30 mouse cellular contexts compared by ENCODE assay signal in genomic region chr10:57829621-57830020, GRCm38 (mm10). TPM values are rescaled to one million over a fixed set of nuclear protein-coding genes. Genes with fewer than 3 reads are reported as not detected.
DNase-seq lines count a peak whose midpoint lies in the region; ATAC-seq lines count a peak whose summit lies in the region.
"Had no signal": no experiment of that assay in that cellular context is flagged by ENCODE, and none has a peak within 500 bp of the region (broad histone marks: within the 10 kb centered on the region; RNA-seq: fewer than 3 reads in every experiment).

No protein-coding gene starts in this region.

- no peak overlapping the region for H3K9ac ChIP-seq in embryonic facial prominence, embryonic 14.5 days (ENCODE audit: low read depth, low read length)
- no peak overlapping the region for H3K9ac ChIP-seq in midbrain, embryonic 11.5 days (ENCODE audit: low read length)
- no peak overlapping the region for H3K9ac ChIP-seq in midbrain, embryonic 13.5 days (replicated peaks)
- H3K9ac ChIP-seq: embryonic facial prominence, embryonic 13.5 days; heart, embryonic 13.5 days; limb, embryonic 13.5 days; lung, embryonic 15.5 days; neural tube, embryonic 13.5 days had no signal

- H3K4me2 ChIP-seq in embryonic facial prominence, embryonic 14.5 days (ENCODE audit: low read depth, low read length), result no peak overlapping the region
- H3K4me2 ChIP-seq in midbrain, embryonic 11.5 days, result no peak overlapping the region
- no peak overlapping the region for H3K4me2 ChIP-seq in midbrain, embryonic 13.5 days (replicated peaks)
- H3K4me2 ChIP-seq: embryonic facial prominence, embryonic 13.5 days; heart, embryonic 13.5 days; limb, embryonic 13.5 days; liver, embryonic 11.5 days; lung, embryonic 15.5 days; neural tube, embryonic 13.5 days had no signal

- DNase-seq in embryonic facial prominence, embryonic 14.5 days (ENCODE audit: low spot score), result peak; percentile 7
- no peak for DNase-seq in embryonic facial prominence, embryonic 10.5 days (ENCODE audit: low spot score)
- no peak for DNase-seq in frontal cortex, postnatal 10 days (ENCODE audit: low spot score in 2 of 2)
- peak; percentile 87 for DNase-seq in midbrain, embryonic 11.5 days (ENCODE audit: low spot score, missing footprints)
- DNase-seq in lung, postnatal 4 days, result no peak
- DNase-seq in adrenal gland, adult 2 months, result no peak
- DNase-seq: adrenal gland, adult 8-10 months; cerebellum, adult 11 months; cerebellum, adult 9-10 months; embryo, embryonic 11 days; heart, adult 2 months; heart, postnatal 10 days; kidney, adult 9 months; kidney, postnatal 10 days; thymus, adult 2 months; thymus, postnatal 36 days had no signal

- no peaks in the 10 kb centered on the region for H3K27me3 ChIP-seq in embryonic facial prominence, embryonic 14.5 days (replicated peaks; ENCODE audit: control insufficient read depth, insufficient read depth, low read length)
- no peaks in the 10 kb centered on the region for H3K27me3 ChIP-seq in embryonic facial prominence, embryonic 10.5 days (replicated peaks; ENCODE audit: low read depth, poor library complexity, severe bottlenecking)
- peaks cover 35% of the 10 kb centered on the region for H3K27me3 ChIP-seq in midbrain, embryonic 11.5 days (ENCODE audit: control insufficient read depth, insufficient read depth, low read length)
- H3K27me3 ChIP-seq in midbrain, embryonic 13.5 days, result peaks cover 61% of the 10 kb centered on the region
- H3K27me3 ChIP-seq: CH12.LX; embryonic facial prominence, embryonic 13.5 days; heart, embryonic 13.5 days; limb, embryonic 13.5 days; lung, embryonic 15.5 days; neural tube, embryonic 13.5 days had no signal

- ATAC-seq in embryonic facial prominence, embryonic 14.5 days (ENCODE audit: low read depth), result no peak
- ATAC-seq in frontal cortex, adult (ENCODE audit: low TSS enrichment), result peak; percentile 88; the same call in 1 of the 2 replicates
- ATAC-seq in midbrain, embryonic 11.5 days (ENCODE audit: low FRiP score), result 0 out of 2 replicates have a peak, but pooled peaks have one; percentile 17
- no peak for ATAC-seq in midbrain, embryonic 13.5 days
- ATAC-seq: activated CD4-positive, CD25-positive, alpha-beta regulatory T cell, adult 4 months; intestine, embryonic 16.5 days had no signal

- no peak overlapping the region for H3K4me3 ChIP-seq in embryonic facial prominence, embryonic 14.5 days (ENCODE audit: low read depth, low read length)
- no peak overlapping the region for H3K4me3 ChIP-seq in embryonic facial prominence, embryonic 10.5 days
- no peak overlapping the region for H3K4me3 ChIP-seq in midbrain, embryonic 11.5 days (ENCODE audit: low read depth, low read length)
- no peak overlapping the region for H3K4me3 ChIP-seq in midbrain, embryonic 13.5 days (replicated peaks)
- H3K4me3 ChIP-seq: embryonic facial prominence, embryonic 13.5 days; erythroblast, embryonic 14.5 days; heart, adult 2 months; heart, embryonic 13.5 days; limb, embryonic 13.5 days; lung, embryonic 15.5 days; neural tube, embryonic 13.5 days had no signal

- H3K4me1 ChIP-seq in embryonic facial prominence, embryonic 14.5 days (ENCODE audit: control insufficient read depth, insufficient read depth, low read length), result no peaks in the 10 kb centered on the region
- no peaks in the 10 kb centered on the region for H3K4me1 ChIP-seq in embryonic facial prominence, embryonic 10.5 days
- peaks cover 8% of the 10 kb centered on the region; the same call in 1 of the 2 replicates for H3K4me1 ChIP-seq in midbrain, embryonic 11.5 days (ENCODE audit: control insufficient read depth, insufficient read depth, low read length)
- H3K4me1 ChIP-seq in midbrain, embryonic 13.5 days (replicated peaks), result peaks cover 15% of the 10 kb centered on the region; the same call in 1 of the 2 replicates
- H3K4me1 ChIP-seq: embryonic facial prominence, embryonic 13.5 days; heart, embryonic 13.5 days; limb, embryonic 13.5 days; lung, embryonic 15.5 days had no signal

- WGBS in embryonic facial prominence, embryonic 14.5 days, result 72% methylated on average over 3 of the region's 3 CpGs
- whole genome bisulfite sequencing in embryonic facial prominence, embryonic 10.5 days, result 84% methylated on average over 3 of the region's 3 CpGs
- WGBS in midbrain, embryonic 11.5 days, result 60% methylated on average over 3 of the region's 3 CpGs
- WGBS in midbrain, embryonic 13.5 days, result 46% methylated on average over 3 of the region's 3 CpGs

- no peak overlapping the region for H3K27ac ChIP-seq in embryonic facial prominence, embryonic 14.5 days (replicated peaks; ENCODE audit: low read depth, low read length)
- no peak overlapping the region for H3K27ac ChIP-seq in embryonic facial prominence, embryonic 10.5 days (replicated peaks)
- no peak overlapping the region for H3K27ac ChIP-seq in midbrain, embryonic 11.5 days (ENCODE audit: low read depth, low read length)
- no peak overlapping the region for H3K27ac ChIP-seq in midbrain, embryonic 13.5 days
- H3K27ac ChIP-seq: embryonic facial prominence, embryonic 13.5 days; heart, adult 2 months; heart, embryonic 13.5 days; limb, embryonic 13.5 days; lung, embryonic 15.5 days had no signal

- no peaks in the 10 kb centered on the region for H3K36me3 ChIP-seq in embryonic facial prominence, embryonic 14.5 days (ENCODE audit: control insufficient read depth, insufficient read depth, low read length)
- no peaks in the 10 kb centered on the region for H3K36me3 ChIP-seq in embryonic facial prominence, embryonic 10.5 days (replicated peaks)
- no peaks in the 10 kb centered on the region for H3K36me3 ChIP-seq in midbrain, embryonic 11.5 days (ENCODE audit: control insufficient read depth, insufficient read depth, low read length)
- no peaks in the 10 kb centered on the region for H3K36me3 ChIP-seq in midbrain, embryonic 13.5 days
- H3K36me3 ChIP-seq: embryonic facial prominence, embryonic 13.5 days; heart, embryonic 13.5 days; limb, embryonic 13.5 days; lung, embryonic 15.5 days; neural tube, embryonic 13.5 days had no signal

- no peaks in the 10 kb centered on the region for H3K9me3 ChIP-seq in embryonic facial prominence, embryonic 14.5 days (ENCODE audit: control insufficient read depth, low read length)
- no peaks in the 10 kb centered on the region for H3K9me3 ChIP-seq in embryonic facial prominence, embryonic 10.5 days
- H3K9me3 ChIP-seq in midbrain, embryonic 11.5 days (ENCODE audit: control insufficient read depth, low read length), result no peaks in the 10 kb centered on the region
- no peaks in the 10 kb centered on the region for H3K9me3 ChIP-seq in midbrain, embryonic 13.5 days
- H3K9me3 ChIP-seq: embryonic facial prominence, embryonic 13.5 days; heart, embryonic 13.5 days; limb, embryonic 13.5 days; lung, embryonic 15.5 days; neural tube, embryonic 13.5 days had no signal

RNA-seq across cellular contexts. Expression of gene Smpdl3a, which starts 35.5 kb away (rescaled TPM):
- polyA plus RNA-seq in embryonic facial prominence, embryonic 14.5 days (2014; fragmentation: Nextera tagmentation; extraction: Ambion mirVana), result 22.0 and 28.8 TPM in 2 replicates
- polyA plus RNA-seq in embryonic facial prominence, embryonic 10.5 days (2016; fragmentation: Nextera tagmentation; extraction: Ambion mirVana), result 5.3 and 5.5 TPM in 2 replicates
- 10.1 and 11.8 TPM in 2 replicates for polyA plus RNA-seq in midbrain, embryonic 11.5 days (2014; fragmentation: Nextera tagmentation; extraction: Ambion mirVana)
- 9.6 and 14.1 TPM in 2 replicates for polyA plus RNA-seq in midbrain, embryonic 13.5 days (2015; fragmentation: Nextera tagmentation; extraction: Ambion mirVana)
- 10 to 100 TPM; 46.4 to 53.8 TPM for total RNA-seq in adrenal gland, adult 2 months (2021)
- polyA plus RNA-seq in adrenal gland, adult 2 months (2012; rRNA removed), result 84.3 and 99.7 TPM in 2 replicates
- total RNA-seq: CH12.LX had no signal

RNA-seq across cellular contexts. Expression of gene Fabp7, which starts 44.9 kb away (rescaled TPM):
- 85.8 and 91.3 TPM in 2 replicates for polyA plus RNA-seq in embryonic facial prominence, embryonic 14.5 days (2014; fragmentation: Nextera tagmentation; extraction: Ambion mirVana)
- 125 and 129 TPM in 2 replicates for polyA plus RNA-seq in embryonic facial prominence, embryonic 10.5 days (2016; fragmentation: Nextera tagmentation; extraction: Ambion mirVana)
- polyA plus RNA-seq in midbrain, embryonic 11.5 days (2014; fragmentation: Nextera tagmentation; extraction: Ambion mirVana), result 1,096 and 1,115 TPM in 2 replicates
- 1,295 and 1,380 TPM in 2 replicates for polyA plus RNA-seq in midbrain, embryonic 13.5 days (2015; fragmentation: Nextera tagmentation; extraction: Ambion mirVana)
- under 1 TPM; 0.75 to 0.90 TPM for total RNA-seq in adrenal gland, adult 2 months (2021)
- polyA plus RNA-seq in adrenal gland, adult 2 months (2012; rRNA removed), result 0.25 TPM in 1 of 2 replicates, not detected in the other
- total RNA-seq: CH12.LX; gastrocnemius, adult 8-10 months; hematopoietic stem cell, adult 5-6 weeks had no signal
- polyA plus RNA-seq: activated CD4-positive, CD25-positive, alpha-beta regulatory T cell, adult 4 months; erythroblast, embryonic 14.5 days had no signal

Comparison
In these comparisons a context has a peak if more than half of its experiments do, and no peak if none do; other contexts are left out.
1. ATAC-seq: peak in frontal cortex, adult (single experiment) and midbrain, embryonic 11.5 days (single experiment); none in embryonic facial prominence, embryonic 14.5 days (single experiment) and midbrain, embryonic 13.5 days (single experiment).
2. DNase-seq: peak in embryonic facial prominence, embryonic 14.5 days (single experiment) and midbrain, embryonic 11.5 days (single experiment); none in embryonic facial prominence, embryonic 10.5 days (single experiment), frontal cortex, postnatal 10 days (0 of 2), lung, postnatal 4 days (0 of 2) and adrenal gland, adult 2 months (single experiment).
3. RNA of gene Fabp7, which starts 44.9 kb away (polyA plus RNA-seq): 1,295 to 1,380 TPM in midbrain, embryonic 13.5 days, 1,096 to 1,115 TPM in midbrain, embryonic 11.5 days, 125 to 129 TPM in embryonic facial prominence, embryonic 10.5 days and 85.8 to 91.3 TPM in embryonic facial prominence, embryonic 14.5 days; 0.25 TPM in adrenal gland, adult 2 months; every median in the first group is over 10 times any median in the second.